Mouse (Mus musculus) testis, adult 2 months (tissue): ENCODE data around the gene Map3k12.

Experiments
- CTCF ChIP-seq: fragments of 200-500 bp; IDR thresholded peaks from 2 replicates; pipeline ENCODE4 v1.5.1; 2012; ENCODE audit warnings: low read depth, mild to moderate bottlenecking, inconsistent platforms, low read length, moderate library complexity; ENCODE audit not compliant: control insufficient read depth, insufficient read depth, insufficient replicate concordance
- POLR2A ChIP-seq: fragments of 200-500 bp; IDR thresholded peaks from 2 replicates; pipeline ENCODE4 v1.6.1; 2012; ENCODE audit warnings: low read depth, mild to moderate bottlenecking, inconsistent platforms, low read length, moderate library complexity; ENCODE audit not compliant: control insufficient read depth

- TF ChIP-seq POLR2A (no peak), CTCF (no peak)
Observed at GRCm38 (mm10) chr15:102544801-102545200, 27.9 kb upstream of the Map3k12 start.
